Mouse (Mus musculus) spleen, adult 2 months (tissue): ENCODE data around the gene Mymk.

Source experiments
- CTCF ChIP-seq: fragments of 200-500 bp; IDR thresholded peaks from 2 replicates; pipeline ENCODE4 v1.5.1; 2011; ENCODE audit warnings: mild to moderate bottlenecking, inconsistent platforms; ENCODE audit not compliant: insufficient read depth, insufficient read length, insufficient replicate concordance; ENCODE audit errors: extremely low read depth
- POLR2A ChIP-seq: fragments of 200-500 bp; IDR thresholded peaks from 2 replicates; pipeline ENCODE4 v1.6.1; 2011; ENCODE audit warnings: low read depth, low read length, inconsistent platforms

DNA sequence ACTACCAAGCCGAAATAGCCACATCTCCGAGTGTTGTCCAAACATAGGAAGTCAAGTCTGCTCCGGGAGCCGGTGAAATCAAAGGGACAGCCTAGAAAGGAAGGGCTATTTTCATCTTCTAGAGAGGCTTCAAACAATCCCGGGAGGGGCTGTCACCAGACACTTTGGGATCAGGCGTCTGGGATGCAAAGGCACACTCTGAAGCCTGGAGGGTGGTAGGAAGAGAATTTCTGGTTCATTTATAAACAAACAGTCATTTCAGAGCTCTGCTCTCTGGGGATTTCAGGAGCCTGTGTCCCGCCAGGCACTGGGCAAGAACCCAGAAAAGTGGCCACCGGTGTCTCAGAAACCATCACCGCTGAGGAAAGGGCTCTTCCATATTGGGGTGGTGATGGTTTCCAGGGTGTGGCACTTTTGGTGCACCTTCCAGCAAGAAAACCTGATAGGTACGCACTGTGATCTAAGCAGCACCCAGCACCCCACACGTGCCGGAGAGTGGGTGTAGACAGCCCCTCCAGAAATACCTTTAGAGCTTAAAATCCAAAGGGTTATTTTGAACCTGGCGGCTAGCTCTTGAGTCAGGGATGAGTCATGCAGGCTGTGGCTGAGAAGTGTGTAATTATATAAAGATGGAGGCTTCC is 24.5 kb upstream of the Mymk start:
- TF ChIP-seq POLR2A (no peak), CTCF (no peak)
